Mouse (Mus musculus): ENCODE measurements around the gene Metap2.

- TF ChIP-seq CTCF (IDR thresholded peaks at IDR 0.05; ENCODE audit: low read depth) (no peak), EP300 (optimal IDR thresholded peaks at IDR 0.05) (no peak)
These were observed 27.8 kb upstream of the Metap2 start for GRCm38 (mm10) chr10:93924666-93925065.

All from stomach, postnatal 0 days (tissue).